Mouse (Mus musculus): ENCODE measurements at regions not wholly inside any gene's neighbourhood (a gene's known extent, or its start where the extent isn't known, plus 50 kb on each side); places are given as distances from the start of the nearest gene placed in this dataset.
"Not testable (repeated sequence)": the region's sequence is repeated elsewhere in the genome, so short reads cannot be mapped to it uniquely, and the experiment has no call there.

DNA sequence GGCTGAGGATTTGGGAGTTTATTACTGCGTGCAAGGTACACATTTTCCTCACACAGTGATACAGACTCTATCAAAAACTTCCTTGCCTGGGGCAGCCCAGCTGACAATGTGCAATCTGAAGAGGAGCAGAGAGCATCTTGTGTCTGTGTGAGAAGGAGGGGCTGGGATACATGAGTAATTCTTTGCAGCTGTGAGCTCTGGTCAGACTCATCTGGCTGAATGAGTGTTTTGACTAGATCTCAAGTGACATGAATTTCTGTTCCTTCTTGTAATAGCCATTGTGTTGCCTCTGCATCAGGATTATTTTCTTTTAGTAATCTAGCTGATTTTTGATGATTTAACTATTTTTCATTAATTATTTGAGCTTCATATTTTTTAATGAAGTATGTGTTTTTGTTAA, 190.0 kb upstream of the Tacstd2 start:
- Histone ChIP-seq H3K4me3 (ENCODE audit: low read depth, low read length) (no peak overlapping the region), H3K4me1 (replicated peaks; ENCODE audit: control insufficient read depth, insufficient read depth, low read length) (no peaks in the 10 kb centered on the region), H3K27me3 (ENCODE audit: control insufficient read depth, insufficient read depth, low read length) (no peaks in the 10 kb centered on the region), H3K36me3 (ENCODE audit: control insufficient read depth, insufficient read depth, low read length) (no peaks in the 10 kb centered on the region), H3K9me3 (ENCODE audit: control insufficient read depth, low read length) (no peaks in the 10 kb centered on the region), H3K4me2 (ENCODE audit: low read depth, low read length, severe bottlenecking) (no peak overlapping the region), H3K9ac (ENCODE audit: low read length) (no peak overlapping the region), H3K27ac (ENCODE audit: low read depth, low read length) (no peak overlapping the region)
- ATAC-seq (replicated peaks; ENCODE audit: low FRiP score) (no peak), DNase-seq (ENCODE audit: low spot score) (no peak)
- WGBS = 68% methylated on average over 1 of the region's 1 CpGs

DNA sequence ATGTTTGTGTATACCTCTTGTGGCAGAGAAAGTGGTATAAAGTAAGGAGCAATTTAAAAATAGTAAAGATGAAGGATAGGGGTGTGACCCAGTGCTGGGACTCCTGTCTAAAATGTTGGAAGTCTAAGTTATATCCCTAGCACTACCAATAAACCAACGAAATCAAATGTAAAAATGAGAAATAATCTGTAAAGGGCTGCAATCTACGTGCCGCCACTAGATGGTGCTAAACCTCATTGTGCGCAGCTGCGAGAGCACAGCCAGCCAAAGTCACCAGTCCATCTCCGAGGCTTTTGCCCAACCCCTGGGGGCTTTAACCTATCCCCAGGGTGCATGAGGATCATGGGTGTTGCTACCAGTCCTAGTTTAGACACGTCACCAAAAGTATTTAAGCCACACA, 163.4 kb upstream of the Tacstd2 start:
- H3K4me1 ChIP-seq (replicated peaks; ENCODE audit: control insufficient read depth, insufficient read depth, low read length); H3K4me3 ChIP-seq (ENCODE audit: low read depth, low read length); H3K27ac ChIP-seq (ENCODE audit: low read depth, low read length); ATAC-seq (replicated peaks; ENCODE audit: low FRiP score); DNase-seq (ENCODE audit: low spot score); H3K9me3 ChIP-seq (ENCODE audit: control insufficient read depth, low read length); H3K4me2 ChIP-seq (ENCODE audit: low read depth, low read length, severe bottlenecking); H3K36me3 ChIP-seq (ENCODE audit: control insufficient read depth, insufficient read depth, low read length); H3K27me3 ChIP-seq (ENCODE audit: control insufficient read depth, insufficient read depth, low read length); H3K9ac ChIP-seq (ENCODE audit: low read length): not testable (repeated sequence)
- 20% methylated on average over 5 of the region's 7 CpGs for WGBS

DNA sequence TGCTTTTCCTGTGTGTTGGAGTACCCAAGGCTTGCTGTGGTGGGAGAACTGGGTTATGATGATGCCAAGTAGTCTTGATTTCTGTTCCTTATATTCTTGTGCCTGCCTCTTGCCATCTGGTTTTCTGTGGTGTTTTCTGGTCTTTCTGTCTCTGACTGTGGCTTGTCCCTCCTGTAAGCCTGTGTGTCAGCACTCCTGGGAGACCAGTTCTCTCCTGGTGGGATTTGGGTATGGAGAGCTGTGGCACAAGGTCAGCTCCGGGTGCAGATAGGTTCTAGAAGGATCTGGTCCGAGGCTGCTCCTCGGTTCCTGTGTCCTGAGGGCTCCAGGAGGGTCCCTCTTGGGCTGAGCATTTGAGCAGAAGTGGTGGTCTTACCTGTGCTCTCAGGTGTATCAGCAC, 155.4 kb upstream of the Tacstd2 start:
- not testable (repeated sequence) for H3K9ac ChIP-seq (ENCODE audit: low read length); ATAC-seq (replicated peaks; ENCODE audit: low FRiP score); H3K9me3 ChIP-seq (ENCODE audit: control insufficient read depth, low read length); H3K4me2 ChIP-seq (ENCODE audit: low read depth, low read length, severe bottlenecking); H3K4me1 ChIP-seq (replicated peaks; ENCODE audit: control insufficient read depth, insufficient read depth, low read length); H3K27ac ChIP-seq (ENCODE audit: low read depth, low read length); DNase-seq (ENCODE audit: low spot score); H3K36me3 ChIP-seq (ENCODE audit: control insufficient read depth, insufficient read depth, low read length); H3K4me3 ChIP-seq (ENCODE audit: low read depth, low read length); H3K27me3 ChIP-seq (ENCODE audit: control insufficient read depth, insufficient read depth, low read length)
- 68% methylated on average over 3 of the region's 3 CpGs for WGBS

DNA sequence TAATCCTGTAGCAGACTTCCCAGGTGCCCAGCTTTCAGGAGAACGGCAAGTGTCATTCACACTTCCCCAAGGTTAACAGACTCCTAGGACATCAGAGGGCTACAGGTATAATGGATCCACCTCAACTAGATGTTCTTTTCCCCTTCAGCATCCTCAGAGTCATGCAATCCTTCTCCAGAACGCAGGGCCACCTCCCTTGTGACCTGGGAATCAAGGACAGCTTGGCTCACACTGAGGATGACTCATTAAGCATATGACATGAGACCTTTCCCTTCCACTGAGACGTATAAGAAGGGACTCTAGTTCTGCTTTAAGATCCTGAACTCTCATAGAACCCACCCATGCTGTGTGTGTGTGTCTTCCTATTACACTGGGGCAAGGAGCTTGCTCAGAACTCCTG, 147.5 kb upstream of the Tacstd2 start:
- not testable (repeated sequence) for H3K4me1 ChIP-seq (replicated peaks; ENCODE audit: control insufficient read depth, insufficient read depth, low read length); H3K27me3 ChIP-seq (ENCODE audit: control insufficient read depth, insufficient read depth, low read length); H3K27ac ChIP-seq (ENCODE audit: low read depth, low read length); H3K9ac ChIP-seq (ENCODE audit: low read length); H3K4me3 ChIP-seq (ENCODE audit: low read depth, low read length); H3K36me3 ChIP-seq (ENCODE audit: control insufficient read depth, insufficient read depth, low read length); H3K4me2 ChIP-seq (ENCODE audit: low read depth, low read length, severe bottlenecking); H3K9me3 ChIP-seq (ENCODE audit: control insufficient read depth, low read length); DNase-seq (ENCODE audit: low spot score); ATAC-seq (replicated peaks; ENCODE audit: low FRiP score)
- WGBS = 78% methylated on average over 3 of the region's 3 CpGs

DNA sequence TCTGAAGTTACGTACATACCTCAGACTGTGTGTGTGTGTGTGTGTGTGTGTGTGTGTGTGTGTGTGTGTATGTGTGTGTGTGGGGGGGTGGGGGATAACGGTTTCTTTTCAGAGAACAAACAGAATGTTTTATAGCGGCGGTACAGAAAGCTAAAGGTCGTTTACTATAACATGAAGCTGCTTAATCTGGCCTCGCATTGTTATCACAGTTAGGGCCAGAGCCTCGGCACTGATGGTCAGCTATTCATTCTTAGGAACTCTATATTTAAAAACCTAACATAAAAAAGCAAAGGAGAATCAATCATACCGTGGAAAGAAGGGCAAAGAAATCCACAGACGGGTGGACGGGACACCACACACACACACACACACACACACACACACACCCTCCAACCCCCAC, 146.0 kb upstream of the Tacstd2 start:
- H3K9ac ChIP-seq (ENCODE audit: low read length); DNase-seq (ENCODE audit: low spot score); H3K9me3 ChIP-seq (ENCODE audit: control insufficient read depth, low read length); H3K4me3 ChIP-seq (ENCODE audit: low read depth, low read length); H3K36me3 ChIP-seq (ENCODE audit: control insufficient read depth, insufficient read depth, low read length); H3K4me2 ChIP-seq (ENCODE audit: low read depth, low read length, severe bottlenecking); H3K27ac ChIP-seq (ENCODE audit: low read depth, low read length); H3K4me1 ChIP-seq (replicated peaks; ENCODE audit: control insufficient read depth, insufficient read depth, low read length); ATAC-seq (replicated peaks; ENCODE audit: low FRiP score); H3K27me3 ChIP-seq (ENCODE audit: control insufficient read depth, insufficient read depth, low read length): not testable (repeated sequence)
- WGBS = 69% methylated on average over 10 of the region's 10 CpGs

DNA sequence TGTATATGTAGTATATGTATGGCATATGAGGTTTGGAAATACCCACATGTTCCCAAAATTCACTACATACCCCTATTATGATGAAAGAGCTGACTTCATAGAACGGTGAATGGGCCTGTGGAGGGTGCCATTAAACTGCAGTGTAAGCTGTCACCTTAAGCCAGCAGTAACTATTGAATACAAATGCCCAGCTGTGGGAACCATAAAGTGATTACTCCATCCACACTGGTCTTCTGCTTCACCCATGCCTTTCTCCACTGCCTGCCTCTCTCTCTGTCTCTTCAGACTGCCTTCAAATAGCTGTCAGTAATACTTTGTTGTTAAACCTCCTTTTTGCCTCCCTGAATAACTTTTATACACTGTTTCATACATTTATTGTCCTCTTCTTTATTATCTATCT, 143.5 kb upstream of the Tacstd2 start:
- not testable (repeated sequence) for H3K4me3 ChIP-seq (ENCODE audit: low read depth, low read length); H3K27ac ChIP-seq (ENCODE audit: low read depth, low read length); DNase-seq (ENCODE audit: low spot score); H3K9me3 ChIP-seq (ENCODE audit: control insufficient read depth, low read length); H3K4me1 ChIP-seq (replicated peaks; ENCODE audit: control insufficient read depth, insufficient read depth, low read length); H3K27me3 ChIP-seq (ENCODE audit: control insufficient read depth, insufficient read depth, low read length); H3K36me3 ChIP-seq (ENCODE audit: control insufficient read depth, insufficient read depth, low read length); H3K9ac ChIP-seq (ENCODE audit: low read length); H3K4me2 ChIP-seq (ENCODE audit: low read depth, low read length, severe bottlenecking)
- 0 out of 2 replicates have a peak, but pooled peaks have one; percentile 37 for ATAC-seq (replicated peaks; ENCODE audit: low FRiP score)
- WGBS = 38% methylated on average over 1 of the region's 1 CpGs

DNA sequence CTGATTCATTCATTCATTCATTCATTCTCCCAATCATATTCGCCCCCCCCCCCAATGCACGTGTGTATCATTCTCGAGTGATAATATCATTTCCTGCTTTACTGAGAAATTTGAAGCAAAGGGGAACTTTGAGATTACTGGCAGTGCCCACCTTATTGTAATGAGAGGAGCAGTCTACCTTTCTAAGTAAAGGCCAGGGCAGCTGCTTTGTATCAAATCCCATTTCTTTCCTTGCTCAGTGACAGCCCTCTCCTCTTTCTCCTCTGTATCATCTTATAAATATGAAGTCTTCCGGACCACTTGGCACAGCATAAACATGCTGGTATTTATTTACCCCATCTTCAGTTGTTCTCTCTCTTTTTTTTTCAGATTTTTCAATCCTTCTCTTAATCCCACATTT, 139.1 kb upstream of the Tacstd2 start:
- H3K9ac ChIP-seq (ENCODE audit: low read length); H3K9me3 ChIP-seq (ENCODE audit: control insufficient read depth, low read length); H3K36me3 ChIP-seq (ENCODE audit: control insufficient read depth, insufficient read depth, low read length); H3K27ac ChIP-seq (ENCODE audit: low read depth, low read length); H3K4me3 ChIP-seq (ENCODE audit: low read depth, low read length); H3K4me1 ChIP-seq (replicated peaks; ENCODE audit: control insufficient read depth, insufficient read depth, low read length); H3K4me2 ChIP-seq (ENCODE audit: low read depth, low read length, severe bottlenecking); ATAC-seq (replicated peaks; ENCODE audit: low FRiP score); H3K27me3 ChIP-seq (ENCODE audit: control insufficient read depth, insufficient read depth, low read length); DNase-seq (ENCODE audit: low spot score): not testable (repeated sequence)
- WGBS = 88% methylated on average over 4 of the region's 4 CpGs

DNA sequence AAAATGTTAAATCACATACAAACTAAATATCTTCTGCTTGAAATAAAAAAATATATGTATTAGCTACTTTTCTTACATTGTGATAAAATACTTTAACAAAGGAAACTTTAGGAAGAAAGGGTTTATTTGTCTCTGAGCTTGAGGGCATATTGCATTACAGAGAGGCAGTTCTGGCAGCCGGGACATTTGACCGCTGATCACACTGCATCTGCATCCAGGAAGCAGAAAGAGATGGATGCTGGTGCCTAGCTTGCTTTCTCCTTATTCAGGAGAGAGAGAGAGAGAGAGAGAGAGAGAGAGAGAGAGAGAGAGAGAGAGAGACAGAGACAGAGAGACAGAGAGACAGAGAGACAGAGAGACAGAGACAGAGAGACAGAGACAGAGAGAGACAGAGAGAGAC, 137.7 kb upstream of the Tacstd2 start:
- H3K9ac ChIP-seq (ENCODE audit: low read length); H3K4me2 ChIP-seq (ENCODE audit: low read depth, low read length, severe bottlenecking); H3K27me3 ChIP-seq (ENCODE audit: control insufficient read depth, insufficient read depth, low read length); H3K4me3 ChIP-seq (ENCODE audit: low read depth, low read length); DNase-seq (ENCODE audit: low spot score); H3K27ac ChIP-seq (ENCODE audit: low read depth, low read length); H3K4me1 ChIP-seq (replicated peaks; ENCODE audit: control insufficient read depth, insufficient read depth, low read length); H3K36me3 ChIP-seq (ENCODE audit: control insufficient read depth, insufficient read depth, low read length); H3K9me3 ChIP-seq (ENCODE audit: control insufficient read depth, low read length): not testable (repeated sequence)
- 83% methylated on average over 2 of the region's 2 CpGs for WGBS
- peak; percentile 44; the same call in 1 of the 2 replicates for ATAC-seq (replicated peaks; ENCODE audit: low FRiP score)

DNA sequence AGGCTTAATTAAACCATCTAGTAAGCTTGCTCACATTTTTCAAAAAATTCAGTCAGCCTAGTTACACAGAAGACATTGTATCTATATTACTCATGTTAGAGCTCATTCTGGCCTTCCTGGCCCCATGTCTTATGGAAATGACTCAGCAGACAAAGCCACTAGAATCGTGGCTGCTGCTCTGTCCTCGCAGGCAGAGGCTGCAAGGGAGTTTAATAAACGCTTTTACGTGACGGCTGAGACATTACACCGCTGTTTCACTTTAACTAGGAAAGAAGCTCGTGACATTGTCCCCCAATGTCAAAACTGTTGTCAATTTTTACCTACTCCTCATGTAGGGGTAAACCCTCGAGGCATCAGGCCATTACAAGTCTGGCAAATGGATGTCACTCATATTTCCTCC, 132.5 kb upstream of the Tacstd2 start:
- WGBS = 86% methylated on average over 8 of the region's 8 CpGs
- H3K9me3 ChIP-seq (ENCODE audit: control insufficient read depth, low read length); ATAC-seq (replicated peaks; ENCODE audit: low FRiP score); H3K9ac ChIP-seq (ENCODE audit: low read length); H3K27me3 ChIP-seq (ENCODE audit: control insufficient read depth, insufficient read depth, low read length); H3K4me3 ChIP-seq (ENCODE audit: low read depth, low read length); H3K4me1 ChIP-seq (replicated peaks; ENCODE audit: control insufficient read depth, insufficient read depth, low read length); H3K36me3 ChIP-seq (ENCODE audit: control insufficient read depth, insufficient read depth, low read length); H3K27ac ChIP-seq (ENCODE audit: low read depth, low read length); DNase-seq (ENCODE audit: low spot score); H3K4me2 ChIP-seq (ENCODE audit: low read depth, low read length, severe bottlenecking): not testable (repeated sequence)

Data from forebrain, embryonic 11.5 days (tissue).